Mouse (Mus musculus) adrenal gland, adult 2 months (tissue): ENCODE results near the gene Olfr1102. TPM values are rescaled to one million over a fixed set of nuclear protein-coding genes. Genes with fewer than 3 reads are reported as not detected.

Source experiments
- DNase-seq: peaks from one replicate; pipeline ENCODE4 v3.0.0; 2021
- long read RNA-seq: library from polyadenylated mRNA; stranded (forward); transcript quantifications from one replicate; pipeline ENCODE4 v2.0.0, GENCODE M21; 2021
- polyA plus RNA-seq: library from polyadenylated mRNA; depleted of rRNA; stranded (reverse); fragments of >200 nt; gene quantifications from 2 replicates; pipeline ENCODE4 v1.2.3, GENCODE M21; 2012; rRNA removed
- total RNA-seq, 2 experiments: library from RNA; stranded (reverse); gene quantifications; 2 replicates each; pipeline ENCODE4 v1.2.3; 2021

Gene Olfr1102
- total RNA-seq (not detected), polyA plus RNA-seq (not detected in 2 replicates)
- long read RNA-seq, result 0 reads

DNA sequence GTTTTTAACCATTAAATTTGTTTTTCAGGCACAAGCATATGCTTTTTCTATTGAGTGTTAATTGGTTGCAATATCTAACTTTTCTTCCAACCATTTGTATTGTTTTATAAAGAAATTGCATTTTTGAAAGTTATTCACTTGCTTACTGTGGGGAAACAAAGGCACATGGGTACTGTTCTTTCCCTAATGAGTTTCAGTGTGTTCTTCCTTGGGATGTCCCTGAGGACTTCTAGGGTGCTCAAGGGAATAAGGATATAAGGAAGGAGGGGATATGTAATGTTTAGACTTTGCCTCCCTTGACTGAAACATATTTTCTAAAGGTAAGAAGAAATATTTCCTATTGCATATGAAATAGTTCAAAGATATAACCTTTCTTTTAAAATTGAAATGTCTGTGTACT, at the start of gene Olfr1102:
Gene Olfr1102, plus strand, starts transcription at position 301 of the 400 bp plus-strand sequence.
- DNase-seq, result no peak

DNA sequence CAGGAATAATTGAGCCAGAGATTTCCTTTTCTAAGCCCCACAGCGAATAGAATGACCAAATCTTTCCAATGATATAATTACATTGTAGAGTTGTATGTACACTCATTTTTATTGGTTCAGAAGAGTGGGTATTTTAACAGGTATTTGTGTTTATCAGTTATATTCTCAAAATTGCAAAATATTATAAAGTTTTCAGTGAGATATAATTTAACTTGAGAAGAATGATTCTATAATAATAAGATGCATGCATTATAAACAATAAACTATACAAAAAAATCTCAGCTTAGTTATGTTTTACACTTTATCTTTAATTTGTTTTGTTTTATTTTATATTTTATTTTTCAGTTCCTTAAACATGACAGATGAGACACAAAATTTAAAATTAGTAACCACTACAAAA, 37.6 kb upstream of the Olfr1102 start, which contains the start of gene Olfr1099:
Gene Olfr1099, minus strand, starts transcription at position 101 of the 400 bp plus-strand sequence.
- DNase-seq, result no peak

DNA sequence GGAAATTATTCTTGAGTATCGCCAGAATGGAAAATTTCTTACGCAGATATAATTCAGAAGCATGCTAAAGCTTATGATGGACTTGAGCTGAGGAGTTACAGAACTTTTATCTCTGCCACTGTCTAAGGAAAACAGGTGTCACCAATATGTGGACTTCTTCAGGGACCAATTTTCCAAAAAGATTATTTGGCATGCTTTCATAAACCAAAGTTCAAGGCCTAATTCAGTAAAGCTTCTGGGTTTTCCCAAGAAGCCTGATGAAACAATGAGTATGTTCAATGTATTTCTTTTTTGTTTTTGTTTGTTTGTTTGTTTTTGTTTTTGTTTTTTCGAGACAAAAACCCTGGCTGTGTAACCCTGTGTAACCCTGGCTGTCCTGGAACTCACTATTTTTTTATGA, 18.3 kb upstream of the Olfr1102 start, which contains the start of gene Olfr1100:
Gene Olfr1100, minus strand, starts transcription at position 101 of the 400 bp plus-strand sequence.
- no peak for DNase-seq

DNA sequence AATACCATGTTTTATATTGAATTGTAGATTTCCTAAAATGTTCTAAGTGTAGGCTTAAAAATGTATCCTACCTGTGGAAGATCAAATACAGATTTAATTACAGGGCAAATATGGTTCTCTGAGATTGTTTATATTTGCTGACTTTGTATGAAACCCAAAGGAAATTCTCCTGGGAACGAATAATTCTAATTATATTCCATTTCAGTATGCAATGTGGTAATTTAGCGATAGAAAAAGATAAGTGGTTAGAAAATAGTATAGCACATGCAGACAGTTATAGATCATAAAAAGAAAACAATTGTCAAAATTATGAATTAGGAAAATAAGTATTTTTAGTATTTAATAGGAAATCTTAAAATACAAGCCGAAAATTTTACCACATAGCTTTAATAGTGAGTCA, 7.1 kb upstream of the Olfr1102 start, which contains the start of gene Olfr1101:
Gene Olfr1101, minus strand, starts transcription at position 101 of the 400 bp plus-strand sequence.
- DNase-seq, result no peak

DNA sequence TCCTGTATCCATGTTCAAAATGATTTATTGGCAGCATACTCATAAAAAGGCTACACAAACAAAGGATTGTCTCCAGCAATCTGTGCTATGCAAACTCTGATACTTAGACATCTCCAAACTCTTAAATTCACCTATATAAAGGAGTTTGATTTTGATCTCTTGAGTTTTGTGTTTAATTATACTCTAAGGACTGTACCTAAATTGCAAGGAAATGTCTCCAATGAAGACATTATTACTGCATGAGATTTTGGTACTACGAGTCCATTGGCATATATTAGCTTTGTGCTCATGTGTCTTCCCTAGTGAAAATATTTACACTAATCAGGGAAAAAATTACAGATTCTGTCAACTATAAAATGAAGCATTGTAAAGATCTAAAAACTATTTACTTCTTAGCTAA, 28.8 kb downstream of the Olfr1102 start, which contains the start of gene Olfr1104:
Gene Olfr1104, minus strand, starts transcription at position 101 of the 400 bp plus-strand sequence.
- DNase-seq, result no peak

DNA sequence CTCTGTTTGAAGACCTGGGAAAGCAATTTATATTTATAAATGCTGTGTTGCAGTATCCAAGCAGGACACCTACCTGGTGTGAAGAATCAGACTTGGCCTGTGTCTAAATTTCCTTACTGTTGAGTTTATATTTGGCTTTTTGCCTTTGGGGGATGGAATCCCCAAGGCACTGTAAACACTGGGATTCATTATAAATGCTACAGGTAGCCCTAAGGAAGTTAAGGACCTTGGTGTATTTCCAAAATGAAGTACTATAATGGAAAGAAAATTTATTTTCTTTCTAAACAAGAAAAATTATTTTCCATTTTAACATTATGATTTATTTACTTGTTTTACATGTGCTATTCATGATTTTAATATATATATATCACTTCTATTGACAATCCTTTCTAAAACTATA, 38.2 kb downstream of the Olfr1102 start, which contains the start of gene Olfr1105:
Gene Olfr1105, minus strand, starts transcription at position 101 of the 400 bp plus-strand sequence.
- no peak for DNase-seq

DNA sequence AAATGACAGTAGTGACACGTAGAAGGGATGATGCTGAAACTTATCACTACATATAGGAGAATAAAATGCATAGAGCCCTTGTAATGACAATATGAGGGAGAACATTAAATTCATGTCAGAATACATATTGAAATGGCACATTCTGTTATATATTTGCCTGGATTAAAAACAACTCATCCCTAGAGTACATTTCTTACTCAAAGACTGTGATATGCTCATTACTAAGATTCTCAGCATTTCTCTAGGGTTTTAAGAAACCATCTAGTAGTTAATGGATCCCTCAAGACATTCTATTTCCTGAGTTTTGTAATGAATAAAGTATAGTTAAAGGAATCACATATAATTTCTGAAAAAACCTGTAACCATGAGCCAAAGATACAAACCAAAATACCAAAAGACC, 54.0 kb downstream of the Olfr1102 start, which contains the start of gene Olfr1106:
Gene Olfr1106, minus strand, starts transcription at position 101 of the 400 bp plus-strand sequence.
- no peak for DNase-seq

Other genes with a start within 250 kb of the Olfr1102 start
- gene Olfr1090, start 239.4 kb upstream of the Olfr1102 start, total RNA-seq, result not detected
- gene Olfr1090, start 239.4 kb upstream of the Olfr1102 start, polyA plus RNA-seq, result not detected in 2 replicates
- not detected for gene Olfr1093, start 215.9 kb upstream of the Olfr1102 start, total RNA-seq
- gene Olfr1093, start 215.9 kb upstream of the Olfr1102 start, polyA plus RNA-seq, result not detected in 2 replicates
- not detected for gene Olfr141, start 188.4 kb upstream of the Olfr1102 start, total RNA-seq
- gene Olfr141, start 188.4 kb upstream of the Olfr1102 start, polyA plus RNA-seq, result not detected in 2 replicates
- not detected for gene Olfr1094, start 173.7 kb upstream of the Olfr1102 start, total RNA-seq
- gene Olfr1094, start 173.7 kb upstream of the Olfr1102 start, polyA plus RNA-seq, result not detected in 2 replicates
- not detected for gene Olfr1095, start 146.7 kb upstream of the Olfr1102 start, total RNA-seq
- gene Olfr1095, start 146.7 kb upstream of the Olfr1102 start, polyA plus RNA-seq, result not detected in 2 replicates
- not detected for gene Gm13723, start 123.6 kb upstream of the Olfr1102 start, total RNA-seq
- gene Gm13723, start 123.6 kb upstream of the Olfr1102 start, polyA plus RNA-seq, result not detected in 2 replicates
- gene Olfr1097, start 106.2 kb upstream of the Olfr1102 start, total RNA-seq, result not detected
- gene Olfr1097, start 106.2 kb upstream of the Olfr1102 start, polyA plus RNA-seq, result not detected in 2 replicates
- not detected for gene Olfr1098, start 73.9 kb upstream of the Olfr1102 start, total RNA-seq
- not detected in 2 replicates for gene Olfr1098, start 73.9 kb upstream of the Olfr1102 start, polyA plus RNA-seq
- not detected for gene Olfr1099, start 37.7 kb upstream of the Olfr1102 start, total RNA-seq
- not detected in 2 replicates for gene Olfr1099, start 37.7 kb upstream of the Olfr1102 start, polyA plus RNA-seq
- not detected for gene Olfr1100, start 18.4 kb upstream of the Olfr1102 start, total RNA-seq
- not detected in 2 replicates for gene Olfr1100, start 18.4 kb upstream of the Olfr1102 start, polyA plus RNA-seq
- not detected for gene Olfr1101, start 7.2 kb upstream of the Olfr1102 start, total RNA-seq
- gene Olfr1101, start 7.2 kb upstream of the Olfr1102 start, polyA plus RNA-seq, result not detected in 2 replicates
- gene Olfr1104, start 28.7 kb downstream of the Olfr1102 start, total RNA-seq, result not detected
- not detected in 2 replicates for gene Olfr1104, start 28.7 kb downstream of the Olfr1102 start, polyA plus RNA-seq
- not detected for gene Olfr1105, start 38.1 kb downstream of the Olfr1102 start, total RNA-seq
- not detected in 2 replicates for gene Olfr1105, start 38.1 kb downstream of the Olfr1102 start, polyA plus RNA-seq
- gene Olfr1106, start 53.9 kb downstream of the Olfr1102 start, total RNA-seq, result not detected
- gene Olfr1106, start 53.9 kb downstream of the Olfr1102 start, polyA plus RNA-seq, result not detected in 2 replicates
- not detected for gene Olfr1107, start 77.4 kb downstream of the Olfr1102 start, total RNA-seq
- gene Olfr1107, start 77.4 kb downstream of the Olfr1102 start, polyA plus RNA-seq, result not detected in 2 replicates
- not detected for gene Olfr1109, start 97.6 kb downstream of the Olfr1102 start, total RNA-seq
- gene Olfr1109, start 97.6 kb downstream of the Olfr1102 start, polyA plus RNA-seq, result not detected in 2 replicates
- not detected for gene Olfr259, start 116.2 kb downstream of the Olfr1102 start, total RNA-seq
- gene Olfr259, start 116.2 kb downstream of the Olfr1102 start, polyA plus RNA-seq, result not detected in 2 replicates
- gene Olfr1110, start 141.9 kb downstream of the Olfr1102 start, total RNA-seq, result not detected
- gene Olfr1110, start 141.9 kb downstream of the Olfr1102 start, polyA plus RNA-seq, result not detected in 2 replicates
- gene Olfr1111, start 154.2 kb downstream of the Olfr1102 start, total RNA-seq, result not detected
- gene Olfr1111, start 154.2 kb downstream of the Olfr1102 start, polyA plus RNA-seq, result not detected in 2 replicates
- gene Olfr1112, start 189.4 kb downstream of the Olfr1102 start, total RNA-seq, result not detected
- not detected in 2 replicates for gene Olfr1112, start 189.4 kb downstream of the Olfr1102 start, polyA plus RNA-seq
- not detected for gene Olfr1113, start 210.6 kb downstream of the Olfr1102 start, total RNA-seq
- not detected in 2 replicates for gene Olfr1113, start 210.6 kb downstream of the Olfr1102 start, polyA plus RNA-seq
- not detected for gene Olfr1115, start 249.6 kb downstream of the Olfr1102 start, total RNA-seq
- gene Olfr1115, start 249.6 kb downstream of the Olfr1102 start, polyA plus RNA-seq, result not detected in 2 replicates